Mouse (Mus musculus) embryonic facial prominence, embryonic 14.5 days (tissue): Measurements from ENCODE around the gene Zfp277. TPM values are rescaled to one million over a fixed set of nuclear protein-coding genes. Genes with fewer than 3 reads are reported as not detected.

ENCODE experiments used
- ATAC-seq: fragments of 200-750 bp; cut with Nextera tagmentation; 2 replicates; pipeline ENCODE4 v1.8.0; 2017; ENCODE audit warnings: low read depth, moderate number of reproducible peaks, moderate TSS enrichment
- DNase-seq: peaks from one replicate; pipeline ENCODE4 v3.0.0-alpha.2; 2015; ENCODE audit warnings: low spot score
- H3K27ac ChIP-seq: fragments of 300-500 bp; sonication (generic); replicated peaks from 2 replicates; pipeline ENCODE4 v1.5.1; 2014; ENCODE audit warnings: low read depth, mild to moderate bottlenecking, low read length, moderate library complexity
- H3K27me3 ChIP-seq: fragments of 300-500 bp; sonication (generic); replicated peaks from 2 replicates; pipeline ENCODE4 v1.6.1; 2014; ENCODE audit warnings: low read length; ENCODE audit not compliant: control insufficient read depth, insufficient read depth
- H3K36me3 ChIP-seq: fragments of 300-500 bp; sonication (generic); 2 replicates; pipeline ENCODE4 v1.6.1; 2014; ENCODE audit warnings: low read length, mixed read lengths; ENCODE audit not compliant: control insufficient read depth, insufficient read depth
- H3K4me1 ChIP-seq: fragments of 300-500 bp; sonication (generic); 2 replicates; pipeline ENCODE4 v1.6.1; 2014; ENCODE audit warnings: antibody characterized with exemption, low read length; ENCODE audit not compliant: control insufficient read depth, insufficient read depth
- H3K4me2 ChIP-seq: fragments of 300-500 bp; sonication (generic); 2 replicates; pipeline ENCODE4 v1.6.1; 2014; ENCODE audit warnings: low read depth, mild to moderate bottlenecking, low read length, moderate library complexity, mixed read lengths
- H3K4me3 ChIP-seq: fragments of 300-500 bp; sonication (generic); 2 replicates; pipeline ENCODE4 v1.5.1; 2014; ENCODE audit warnings: low read depth, mild to moderate bottlenecking, low read length
- H3K9ac ChIP-seq: fragments of 300-500 bp; sonication (generic); 2 replicates; pipeline ENCODE4 v1.6.1; 2014; ENCODE audit warnings: low read depth, mild to moderate bottlenecking, low read length, moderate library complexity, mixed read lengths
- H3K9me3 ChIP-seq: fragments of 300-500 bp; sonication (generic); 2 replicates; pipeline ENCODE4 v1.6.1; 2016; ENCODE audit warnings: low read length; ENCODE audit not compliant: control insufficient read depth
- WGBS: fragments of 180-500 bp; shearing (Covaris S2); extraction: QIAGEN DNeasy Blood & Tissue Kit; methylation state at CpG from one replicate; pipeline ENCODE4 v1.1.7; 2014; 5-methylcytosine and 5-hydroxymethylcytosine counted together
- polyA plus RNA-seq: library from polyadenylated mRNA; unstranded; fragments of >200 nt; fragmentation: Nextera tagmentation; extraction: Ambion mirVana; gene quantifications from 2 replicates; pipeline ENCODE4 v1.2.1, GENCODE M21; 2014

The Zfp277 gene
- polyA plus RNA-seq, 1 experiment from 2014 or later, result 35.7 TPM

GRCm38 (mm10) chr12:40427606-40428005 lies 18.1 kb downstream of the Zfp277 start:
- WGBS, result 85% methylated on average over 10 of the region's 10 CpGs
- no peaks in the 10 kb centered on the region for H3K36me3 ChIP-seq

DNA sequence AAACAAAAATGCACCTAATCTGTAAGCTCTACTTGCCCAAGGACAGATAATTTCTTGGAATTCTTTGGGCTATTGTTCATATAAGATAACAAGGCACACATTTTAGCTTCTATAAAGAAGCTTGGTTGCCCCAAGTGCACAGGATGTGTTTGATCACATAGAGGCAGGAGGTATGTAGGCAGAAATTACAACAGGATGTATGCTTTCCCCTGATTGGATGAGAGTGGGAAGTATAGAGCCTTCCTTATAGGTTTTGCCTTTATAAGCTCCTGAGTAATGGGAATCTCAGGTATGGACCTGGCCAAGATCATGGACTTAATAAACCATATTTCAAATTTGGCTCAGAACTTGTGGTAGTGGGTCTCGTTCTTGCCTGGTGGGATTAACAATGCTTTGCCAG lies 20.7 kb downstream of the Zfp277 start:
- 87% methylated on average over 1 of the region's 1 CpGs for WGBS
- Histone ChIP-seq H3K9ac (no peak overlapping the region), H3K4me1 (peaks cover 9% of the 10 kb centered on the region), H3K4me2 (no peak overlapping the region), H3K9me3 (no peaks in the 10 kb centered on the region), H3K27me3 (no peaks in the 10 kb centered on the region), H3K4me3 (no peak overlapping the region), H3K27ac (no peak overlapping the region), H3K36me3 (no peaks in the 10 kb centered on the region)
- no peak for DNase-seq
- no peak for ATAC-seq

More at GRCm38 (mm10) chr12:40427606-40428005, 18.1 kb downstream of the Zfp277 start:
- no peak overlapping the region for H3K4me2 ChIP-seq
- H3K4me1 ChIP-seq, result peaks cover 14% of the 10 kb centered on the region
- no peak overlapping the region for H3K4me3 ChIP-seq
- ATAC-seq, result no peak
- no peak overlapping the region for H3K27ac ChIP-seq
- DNase-seq, result no peak
- no peaks in the 10 kb centered on the region for H3K9me3 ChIP-seq
- no peak overlapping the region for H3K9ac ChIP-seq
- no peaks in the 10 kb centered on the region for H3K27me3 ChIP-seq

DNA sequence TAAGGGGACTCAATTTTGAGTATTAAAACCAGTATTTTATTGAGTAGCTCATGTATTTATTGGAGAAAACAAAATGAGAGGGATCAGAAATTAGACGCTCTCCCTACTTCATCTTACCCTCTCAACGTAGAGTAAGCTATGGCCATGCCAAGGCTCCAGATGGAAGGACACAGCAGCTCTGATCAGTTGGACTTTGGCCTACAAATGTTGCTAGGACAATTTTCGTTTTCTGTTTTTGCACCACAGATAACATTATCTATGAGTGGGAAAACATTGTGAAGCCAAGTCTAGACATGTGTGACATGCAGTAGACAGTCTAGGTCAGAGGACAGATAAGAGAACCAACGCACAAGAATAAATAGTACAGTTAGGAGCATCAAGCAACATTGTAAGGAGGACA lies 28.4 kb downstream of the Zfp277 start:
- no peak for ATAC-seq
- Histone ChIP-seq H3K27ac (no peak overlapping the region), H3K27me3 (no peaks in the 10 kb centered on the region), H3K4me1 (no peaks in the 10 kb centered on the region), H3K36me3 (no peaks in the 10 kb centered on the region), H3K4me3 (no peak overlapping the region), H3K4me2 (no peak overlapping the region), H3K9me3 (no peaks in the 10 kb centered on the region), H3K9ac (no peak overlapping the region)
- 92% methylated on average over 4 of the region's 4 CpGs for WGBS
- no peak for DNase-seq

DNA sequence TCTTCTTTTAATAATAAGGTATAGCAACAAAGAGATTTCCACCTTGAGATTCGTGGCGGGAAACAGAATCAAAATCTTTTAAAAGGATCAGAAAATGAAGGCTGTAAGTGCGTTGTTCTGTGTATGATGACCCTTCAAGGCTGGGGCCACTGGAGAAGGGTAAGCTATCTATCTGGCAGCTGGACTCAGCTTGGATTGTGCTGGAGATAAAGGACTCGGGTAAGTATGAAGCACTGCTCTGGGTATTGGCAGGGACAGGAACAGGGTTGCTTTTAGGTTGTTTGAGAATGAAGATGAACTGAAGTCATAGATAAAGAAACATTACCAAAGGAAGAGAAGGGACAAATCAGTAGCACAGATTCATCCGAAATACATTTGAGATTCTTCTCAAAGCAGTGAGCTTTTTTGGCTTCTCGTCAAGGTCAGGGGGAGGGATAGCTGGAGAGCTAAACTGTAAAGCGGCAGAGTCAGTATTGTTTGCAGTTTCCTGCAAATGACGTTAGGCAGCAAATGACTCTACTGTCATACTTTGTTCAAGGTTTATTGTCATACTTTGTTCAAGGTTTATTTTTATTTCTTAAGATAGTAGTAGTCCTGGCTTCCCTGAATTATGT lies 30.3 kb downstream of the Zfp277 start:
- no peak overlapping the region for H3K9ac ChIP-seq
- DNase-seq, result no peak
- H3K36me3 ChIP-seq, result no peaks in the 10 kb centered on the region
- H3K27ac ChIP-seq, result no peak overlapping the region
- no peaks in the 10 kb centered on the region for H3K9me3 ChIP-seq
- no peak overlapping the region for H3K4me2 ChIP-seq
- no peak overlapping the region for H3K4me3 ChIP-seq
- WGBS, result 74% methylated on average over 8 of the region's 8 CpGs
- no peaks in the 10 kb centered on the region for H3K27me3 ChIP-seq
- H3K4me1 ChIP-seq, result no peaks in the 10 kb centered on the region
- no peak for ATAC-seq

DNA sequence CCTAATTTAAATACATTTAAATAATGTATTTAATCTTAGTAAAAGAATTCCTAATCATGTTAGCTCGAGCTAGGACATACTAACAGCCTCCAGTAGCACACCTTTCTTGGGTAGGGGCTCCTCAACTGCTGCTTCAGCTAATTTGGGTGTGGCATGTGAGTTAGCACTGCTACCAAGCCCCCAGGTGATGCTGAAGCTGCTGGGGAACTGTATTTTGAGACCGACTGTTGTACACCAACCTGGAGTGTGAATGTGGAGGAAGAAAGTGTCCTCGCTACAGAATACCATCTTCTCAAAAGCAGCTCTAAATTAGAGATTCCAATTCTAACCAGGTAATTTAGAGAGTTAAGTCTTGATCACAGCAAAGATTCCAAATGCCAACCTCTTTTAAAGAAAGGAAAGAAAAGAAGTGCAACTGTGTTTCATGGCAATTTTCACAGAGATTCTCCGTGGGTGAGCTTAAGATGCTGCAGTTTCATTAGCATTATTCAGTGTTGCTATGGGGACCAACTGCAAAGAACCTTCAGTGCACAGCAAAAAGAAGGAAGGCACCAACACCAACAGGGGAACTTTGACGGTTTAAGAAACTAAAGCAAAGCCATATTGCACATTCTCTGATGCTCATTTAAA lies 30.9 kb downstream of the Zfp277 start:
- no peak for DNase-seq
- Histone ChIP-seq H3K4me2 (no peak overlapping the region), H3K27ac (no peak overlapping the region), H3K4me3 (no peak overlapping the region), H3K36me3 (peaks cover under 1% of the 10 kb centered on the region; the same call in 1 of the 2 replicates), H3K9ac (no peak overlapping the region), H3K27me3 (no peaks in the 10 kb centered on the region), H3K4me1 (no peaks in the 10 kb centered on the region), H3K9me3 (no peaks in the 10 kb centered on the region)
- ATAC-seq, result no peak
- 62% methylated on average over 5 of the region's 5 CpGs for WGBS

- no peak overlapping the region for H3K4me2 ChIP-seq
Measured at GRCm38 (mm10) chr12:40399812-40400211, 45.9 kb downstream of the Zfp277 start.

GRCm38 (mm10) chr12:40399386-40399785 lies 46.3 kb downstream of the Zfp277 start:
- ATAC-seq, result no peak
- 99% methylated on average over 2 of the region's 2 CpGs for WGBS
- Histone ChIP-seq H3K4me3 (no peak overlapping the region), H3K4me1 (no peaks in the 10 kb centered on the region), H3K27ac (no peak overlapping the region), H3K9ac (no peak overlapping the region), H3K27me3 (no peaks in the 10 kb centered on the region), H3K36me3 (no peaks in the 10 kb centered on the region), H3K9me3 (no peaks in the 10 kb centered on the region), H3K4me2 (no peak overlapping the region)
- DNase-seq, result no peak

More at GRCm38 (mm10) chr12:40399812-40400211, 45.9 kb downstream of the Zfp277 start:
- DNase-seq, result no peak
- no peak overlapping the region for H3K9ac ChIP-seq
- WGBS, result 89% methylated on average over 10 of the region's 10 CpGs
- no peaks in the 10 kb centered on the region for H3K27me3 ChIP-seq
- H3K9me3 ChIP-seq, result no peaks in the 10 kb centered on the region
- no peak overlapping the region for H3K4me3 ChIP-seq
- ATAC-seq, result no peak
- H3K4me1 ChIP-seq, result no peaks in the 10 kb centered on the region
- H3K27ac ChIP-seq, result no peak overlapping the region
- H3K36me3 ChIP-seq, result no peaks in the 10 kb centered on the region

GRCm38 (mm10) chr12:40398916-40399315 lies 46.8 kb downstream of the Zfp277 start:
- no peaks in the 10 kb centered on the region for H3K9me3 ChIP-seq
- ATAC-seq (no peak), DNase-seq (no peak)
- H3K36me3 ChIP-seq, result no peaks in the 10 kb centered on the region
- no peak overlapping the region for H3K9ac ChIP-seq
- H3K27ac ChIP-seq, result no peak overlapping the region
- H3K4me2 ChIP-seq, result no peak overlapping the region
- H3K4me1 ChIP-seq, result no peaks in the 10 kb centered on the region
- WGBS, result 90% methylated on average over 2 of the region's 2 CpGs
- H3K27me3 ChIP-seq, result no peaks in the 10 kb centered on the region
- no peak overlapping the region for H3K4me3 ChIP-seq

DNA sequence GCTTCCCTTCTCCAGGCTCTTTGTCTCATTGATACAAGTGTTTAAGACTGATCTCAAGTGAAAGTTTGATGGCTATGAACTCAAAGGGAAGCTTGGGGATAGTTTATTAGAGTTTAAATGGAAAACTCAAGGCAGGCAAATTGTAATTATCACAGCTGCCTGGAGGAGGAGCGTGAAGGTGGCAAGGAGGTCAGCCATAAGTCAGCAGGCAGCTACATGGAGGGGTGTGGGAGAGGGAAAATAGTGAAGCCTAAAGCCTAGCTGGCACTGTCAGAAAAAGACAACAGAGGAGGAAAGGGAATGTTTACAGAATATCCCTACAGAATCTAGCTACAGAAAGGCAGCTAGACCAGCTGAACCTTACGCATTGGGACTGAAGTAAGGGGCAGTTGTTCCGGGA lies 52.8 kb downstream of the Zfp277 start:
- WGBS, result 69% methylated on average over 3 of the region's 3 CpGs
- Histone ChIP-seq H3K9ac (no peak overlapping the region), H3K36me3 (no peaks in the 10 kb centered on the region), H3K4me1 (no peaks in the 10 kb centered on the region), H3K9me3 (no peaks in the 10 kb centered on the region), H3K4me3 (no peak overlapping the region), H3K4me2 (no peak overlapping the region), H3K27me3 (no peaks in the 10 kb centered on the region), H3K27ac (no peak overlapping the region)
- ATAC-seq (no peak), DNase-seq (no peak)
